Mouse (Mus musculus): Measurements from ENCODE around the gene Cd40.
A peak's percentile ranks its signal among the peaks of the same experiment; 100 is the strongest.

Gene Cd40

GRCm38 (mm10) chr2:165106585-165106984, 51.2 kb downstream of the Cd40 start:
- no peak for DNase-seq

- peak; percentile 69 for DNase-seq
Observed at GRCm38 (mm10) chr2:165112149-165112548, 56.7 kb downstream of the Cd40 start.

- DNase-seq, result no peak
Observed at GRCm38 (mm10) chr2:165113733-165114132, 58.3 kb downstream of the Cd40 start.

- DNase-seq, result no peak
Observed at GRCm38 (mm10) chr2:165120765-165121164, 65.3 kb downstream of the Cd40 start.

GRCm38 (mm10) chr2:165121206-165121840, 65.9 kb downstream of the Cd40 start:
- no peak for DNase-seq
